Mouse (Mus musculus): ENCODE results near the gene Myh2. TPM values are rescaled to one million over a fixed set of nuclear protein-coding genes. Genes with fewer than 3 reads are reported as not detected.

Gene Myh2
- polyA plus RNA-seq, 1 experiment = not detected

DNA sequence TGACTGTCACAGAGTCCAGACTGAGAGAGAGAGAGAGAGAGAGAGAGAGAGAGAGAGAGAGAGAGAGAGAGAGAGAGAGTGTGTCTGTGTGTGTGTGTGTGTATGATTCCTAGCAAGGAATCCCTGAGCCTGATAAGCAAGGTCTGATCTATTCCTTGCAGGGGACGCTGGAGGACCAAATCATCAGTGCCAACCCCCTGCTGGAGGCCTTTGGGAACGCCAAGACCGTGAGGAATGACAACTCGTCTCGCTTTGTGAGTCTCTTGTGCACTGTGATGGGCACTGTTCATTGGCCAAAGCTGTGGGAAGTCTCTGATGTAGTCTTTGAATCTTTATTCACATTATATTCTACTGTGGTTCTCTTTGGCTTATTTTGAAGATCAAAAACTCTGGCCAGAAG lies 5.5 kb downstream of the Myh2 start:
- H3K36me3 ChIP-seq (ENCODE audit: control insufficient read depth, insufficient read depth, low read length) = no peaks in the 10 kb centered on the region
- TF ChIP-seq POLR2A (IDR thresholded peaks at IDR 0.05; ENCODE audit: control insufficient read depth, low read depth, low read length) = no peak
- TF ChIP-seq CTCF (IDR thresholded peaks at IDR 0.05; ENCODE audit: control insufficient read depth, insufficient read depth, insufficient replicate concordance, low read depth, low read length) = no peak
- H3K4me3 ChIP-seq (ENCODE audit: control insufficient read depth, low read depth, low read length) = no peak overlapping the region
- no peaks in the 10 kb centered on the region for H3K4me1 ChIP-seq (ENCODE audit: control insufficient read depth, insufficient read depth, low read length)
- no peak overlapping the region for H3K27ac ChIP-seq (ENCODE audit: control insufficient read depth, insufficient read depth, low read depth, low read length)
- H3K27me3 ChIP-seq (ENCODE audit: control insufficient read depth, insufficient read depth, low read length) = no peaks in the 10 kb centered on the region

DNA sequence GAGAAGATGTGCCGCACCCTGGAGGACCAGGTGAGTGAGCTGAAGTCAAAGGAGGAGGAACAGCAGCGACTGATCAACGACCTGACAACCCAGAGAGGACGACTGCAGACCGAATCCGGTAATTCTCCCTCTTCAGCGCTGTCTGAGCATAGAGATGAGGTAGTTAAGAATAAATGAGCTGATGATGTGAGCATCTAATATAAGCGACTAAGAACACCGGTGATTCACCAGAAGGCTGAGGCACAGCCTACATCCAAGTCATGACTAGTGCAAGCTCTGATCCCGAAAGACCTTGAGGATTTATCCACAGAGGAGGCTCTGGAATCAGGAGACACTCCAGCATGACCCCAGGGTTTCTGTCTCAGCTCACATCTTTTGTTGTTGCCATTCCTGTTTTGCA lies 19.5 kb downstream of the Myh2 start:
- Histone ChIP-seq H3K4me3 (ENCODE audit: control insufficient read depth, low read depth, low read length) (no peak overlapping the region), H3K27me3 (ENCODE audit: control insufficient read depth, insufficient read depth, low read length) (no peaks in the 10 kb centered on the region), H3K4me1 (ENCODE audit: control insufficient read depth, insufficient read depth, low read length) (no peaks in the 10 kb centered on the region), H3K36me3 (ENCODE audit: control insufficient read depth, insufficient read depth, low read length) (no peaks in the 10 kb centered on the region), H3K27ac (ENCODE audit: control insufficient read depth, insufficient read depth, low read depth, low read length) (no peak overlapping the region)
- TF ChIP-seq CTCF (IDR thresholded peaks at IDR 0.05; ENCODE audit: control insufficient read depth, insufficient read depth, insufficient replicate concordance, low read depth, low read length) = no peak
- no peak for TF ChIP-seq POLR2A (IDR thresholded peaks at IDR 0.05; ENCODE audit: control insufficient read depth, low read depth, low read length)

DNA sequence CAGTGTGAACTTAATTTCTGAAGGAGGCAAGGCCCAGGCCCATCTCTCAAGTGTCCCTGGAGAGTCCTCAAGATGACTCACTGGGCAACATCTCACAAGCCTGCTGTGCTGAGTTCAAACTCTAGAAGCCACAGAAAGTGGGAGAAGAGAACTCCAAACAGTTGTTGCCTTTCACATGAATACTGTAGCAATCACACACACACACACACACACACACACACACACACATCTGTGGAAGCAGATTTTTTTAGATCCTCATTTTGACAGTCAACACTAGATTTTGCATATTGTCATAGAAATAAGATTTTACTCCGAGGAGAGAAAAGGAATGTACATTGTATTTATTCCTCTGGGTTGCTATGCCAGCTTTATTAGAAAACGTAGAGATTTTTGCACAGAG lies 20.0 kb downstream of the Myh2 start:
- H3K27me3 ChIP-seq (ENCODE audit: control insufficient read depth, insufficient read depth, low read length) = no peaks in the 10 kb centered on the region
- TF ChIP-seq CTCF (IDR thresholded peaks at IDR 0.05; ENCODE audit: control insufficient read depth, insufficient read depth, insufficient replicate concordance, low read depth, low read length) (no peak), POLR2A (IDR thresholded peaks at IDR 0.05; ENCODE audit: control insufficient read depth, low read depth, low read length) (no peak)
- no peak overlapping the region for H3K27ac ChIP-seq (ENCODE audit: control insufficient read depth, insufficient read depth, low read depth, low read length)
- no peak overlapping the region for H3K4me3 ChIP-seq (ENCODE audit: control insufficient read depth, low read depth, low read length)
- H3K4me1 ChIP-seq (ENCODE audit: control insufficient read depth, insufficient read depth, low read length) = no peaks in the 10 kb centered on the region
- no peaks in the 10 kb centered on the region for H3K36me3 ChIP-seq (ENCODE audit: control insufficient read depth, insufficient read depth, low read length)

DNA sequence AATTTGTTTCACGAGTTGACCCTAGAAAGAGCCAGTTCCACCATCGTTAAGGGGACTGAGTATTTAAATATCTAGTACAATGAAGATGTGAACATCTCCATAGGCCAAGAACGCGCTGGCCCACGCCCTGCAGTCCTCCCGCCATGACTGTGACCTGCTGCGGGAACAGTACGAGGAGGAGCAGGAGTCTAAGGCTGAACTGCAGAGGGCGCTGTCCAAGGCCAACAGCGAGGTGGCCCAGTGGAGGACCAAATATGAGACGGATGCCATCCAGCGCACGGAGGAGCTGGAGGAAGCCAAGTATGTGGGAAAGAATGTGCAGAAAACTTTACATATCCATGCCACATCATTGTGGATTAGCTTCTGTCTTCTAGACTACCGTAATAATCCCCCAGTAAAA lies 20.7 kb downstream of the Myh2 start:
- TF ChIP-seq POLR2A (IDR thresholded peaks at IDR 0.05; ENCODE audit: control insufficient read depth, low read depth, low read length) = no peak
- TF ChIP-seq CTCF (IDR thresholded peaks at IDR 0.05; ENCODE audit: control insufficient read depth, insufficient read depth, insufficient replicate concordance, low read depth, low read length) = peak; percentile 20; the same call in 1 of the 2 replicates
- H3K27me3 ChIP-seq (ENCODE audit: control insufficient read depth, insufficient read depth, low read length) = no peaks in the 10 kb centered on the region
- H3K27ac ChIP-seq (ENCODE audit: control insufficient read depth, insufficient read depth, low read depth, low read length) = no peak overlapping the region
- no peaks in the 10 kb centered on the region for H3K36me3 ChIP-seq (ENCODE audit: control insufficient read depth, insufficient read depth, low read length)
- no peaks in the 10 kb centered on the region for H3K4me1 ChIP-seq (ENCODE audit: control insufficient read depth, insufficient read depth, low read length)
- H3K4me3 ChIP-seq (ENCODE audit: control insufficient read depth, low read depth, low read length) = no peak overlapping the region

DNA sequence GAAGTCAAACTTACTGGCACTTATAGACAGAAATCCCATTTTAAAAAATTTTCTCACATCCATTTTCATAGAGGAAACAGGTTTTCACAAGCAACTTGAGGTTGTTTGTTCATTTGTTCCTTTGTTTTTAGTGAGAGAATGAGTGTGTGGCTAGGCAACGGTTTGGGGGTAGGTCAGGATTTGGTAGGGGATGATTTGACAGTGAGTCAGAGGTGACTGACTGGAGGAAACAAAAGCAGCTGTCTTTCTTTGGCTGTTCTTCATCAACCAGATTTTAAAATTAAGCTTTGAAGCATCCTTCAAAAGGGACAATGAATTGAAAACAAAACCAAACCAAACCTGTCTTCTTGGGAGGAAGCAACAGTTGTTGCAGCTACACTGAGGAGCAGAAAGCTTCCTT lies 28.5 kb downstream of the Myh2 start:
- H3K27me3 ChIP-seq (ENCODE audit: control insufficient read depth, insufficient read depth, low read length) = no peaks in the 10 kb centered on the region
- H3K4me1 ChIP-seq (ENCODE audit: control insufficient read depth, insufficient read depth, low read length) = no peaks in the 10 kb centered on the region
- TF ChIP-seq CTCF (IDR thresholded peaks at IDR 0.05; ENCODE audit: control insufficient read depth, insufficient read depth, insufficient replicate concordance, low read depth, low read length) (no peak), POLR2A (IDR thresholded peaks at IDR 0.05; ENCODE audit: control insufficient read depth, low read depth, low read length) (no peak)
- H3K36me3 ChIP-seq (ENCODE audit: control insufficient read depth, insufficient read depth, low read length) = no peaks in the 10 kb centered on the region
- H3K4me3 ChIP-seq (ENCODE audit: control insufficient read depth, low read depth, low read length) = no peak overlapping the region
- H3K27ac ChIP-seq (ENCODE audit: control insufficient read depth, insufficient read depth, low read depth, low read length) = no peak overlapping the region

DNA sequence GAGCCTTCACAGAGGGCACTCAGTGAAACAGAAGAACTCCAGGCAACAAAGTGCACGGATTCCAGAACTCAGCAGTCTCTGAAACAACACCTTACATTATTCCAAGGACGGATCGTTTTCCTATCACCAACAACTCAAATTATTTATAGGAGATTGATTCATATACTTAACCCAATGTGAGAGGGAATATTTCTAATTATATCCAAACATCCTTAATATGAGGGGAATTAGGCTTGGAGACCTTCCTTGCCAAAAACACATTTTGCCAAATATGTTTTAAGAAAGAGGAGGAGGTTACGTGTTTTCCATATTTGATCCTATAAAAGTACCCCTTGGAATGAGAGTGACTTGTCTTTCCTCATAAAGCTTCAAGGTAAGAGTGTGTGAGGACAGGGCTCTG lies 28.9 kb downstream of the Myh2 start, which contains the start of gene Myh1:
Gene Myh1, plus strand, starts transcription at position 301 of the 400 bp plus-strand sequence.
- no peaks in the 10 kb centered on the region for H3K27me3 ChIP-seq (ENCODE audit: control insufficient read depth, insufficient read depth, low read length)

DNA sequence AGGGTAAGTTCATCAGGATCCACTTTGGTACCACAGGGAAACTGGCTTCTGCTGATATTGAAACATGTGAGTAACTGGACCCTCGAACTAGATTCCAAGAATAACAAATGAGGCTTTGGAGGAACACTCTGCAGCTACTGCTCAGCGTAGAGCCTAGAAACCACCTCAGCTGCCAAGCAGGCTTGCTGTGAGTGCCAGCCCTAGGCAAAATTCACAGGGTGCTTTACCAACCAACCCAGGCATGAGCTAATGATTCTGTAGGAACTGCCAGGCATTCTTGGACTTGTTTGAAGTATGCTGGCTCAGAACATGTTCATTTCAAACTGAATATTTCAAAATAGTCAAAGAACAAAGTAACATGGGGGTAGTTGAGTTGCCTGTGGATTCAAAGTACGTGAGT lies 33.9 kb downstream of the Myh2 start:
- Histone ChIP-seq H3K36me3 (ENCODE audit: control insufficient read depth, insufficient read depth, low read length) (no peaks in the 10 kb centered on the region), H3K27me3 (ENCODE audit: control insufficient read depth, insufficient read depth, low read length) (no peaks in the 10 kb centered on the region), H3K4me1 (ENCODE audit: control insufficient read depth, insufficient read depth, low read length) (no peaks in the 10 kb centered on the region), H3K4me3 (ENCODE audit: control insufficient read depth, low read depth, low read length) (no peak overlapping the region), H3K27ac (ENCODE audit: control insufficient read depth, insufficient read depth, low read depth, low read length) (no peak overlapping the region; the same call in 1 of the 2 replicates)
- no peak for TF ChIP-seq POLR2A (IDR thresholded peaks at IDR 0.05; ENCODE audit: control insufficient read depth, low read depth, low read length)
- no peak for TF ChIP-seq CTCF (IDR thresholded peaks at IDR 0.05; ENCODE audit: control insufficient read depth, insufficient read depth, insufficient replicate concordance, low read depth, low read length)

More for the DNA sequence above, 28.9 kb downstream of the Myh2 start, which contains the start of gene Myh1:
- TF ChIP-seq CTCF (IDR thresholded peaks at IDR 0.05; ENCODE audit: control insufficient read depth, insufficient read depth, insufficient replicate concordance, low read depth, low read length) (no peak), POLR2A (IDR thresholded peaks at IDR 0.05; ENCODE audit: control insufficient read depth, low read depth, low read length) (no peak)
- Histone ChIP-seq H3K27ac (ENCODE audit: control insufficient read depth, insufficient read depth, low read depth, low read length) (no peak within 1 kb of the TSS), H3K4me3 (ENCODE audit: control insufficient read depth, low read depth, low read length) (no peak within 1 kb of the TSS), H3K4me1 (ENCODE audit: control insufficient read depth, insufficient read depth, low read length) (no peaks in the 10 kb centered on the region), H3K36me3 (ENCODE audit: control insufficient read depth, insufficient read depth, low read length) (no peaks in the 10 kb centered on the region)

DNA sequence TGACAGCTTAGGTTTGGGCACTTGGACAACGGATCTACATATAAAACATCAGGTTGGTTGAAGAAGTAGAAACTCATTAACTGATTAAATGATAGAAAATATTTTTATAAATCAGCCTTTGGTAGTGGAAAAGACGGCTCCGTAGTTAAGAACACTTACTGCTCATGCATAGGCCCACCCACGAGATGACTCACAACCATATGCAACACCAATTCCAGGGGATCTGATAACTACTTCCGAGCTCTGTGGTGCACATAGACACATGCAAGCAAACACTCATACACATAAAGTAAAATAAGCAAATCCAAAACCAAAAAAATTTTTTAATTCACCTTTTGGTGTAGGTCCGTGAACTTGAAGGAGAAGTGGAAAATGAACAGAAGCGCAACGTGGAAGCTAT lies 51.0 kb downstream of the Myh2 start:
- H3K36me3 ChIP-seq (ENCODE audit: control insufficient read depth, insufficient read depth, low read length) = no peaks in the 10 kb centered on the region
- no peak overlapping the region for H3K4me3 ChIP-seq (ENCODE audit: control insufficient read depth, low read depth, low read length)
- H3K4me1 ChIP-seq (ENCODE audit: control insufficient read depth, insufficient read depth, low read length) = no peaks in the 10 kb centered on the region
- H3K27ac ChIP-seq (ENCODE audit: control insufficient read depth, insufficient read depth, low read depth, low read length) = no peak overlapping the region
- no peak for TF ChIP-seq CTCF (IDR thresholded peaks at IDR 0.05; ENCODE audit: control insufficient read depth, insufficient read depth, insufficient replicate concordance, low read depth, low read length)
- TF ChIP-seq POLR2A (IDR thresholded peaks at IDR 0.05; ENCODE audit: control insufficient read depth, low read depth, low read length) = no peak
- no peaks in the 10 kb centered on the region for H3K27me3 ChIP-seq (ENCODE audit: control insufficient read depth, insufficient read depth, low read length)
